Mouse (Mus musculus) forebrain, embryonic 16.5 days (tissue): Measurements from ENCODE around the gene Jmjd8. TPM values are rescaled to one million over a fixed set of nuclear protein-coding genes. Genes with fewer than 3 reads are reported as not detected.
"Not testable (repeated sequence)": the region's sequence is repeated elsewhere in the genome, so short reads cannot be mapped to it uniquely, and the experiment has no call there.

Experiments used
- ATAC-seq: fragments of 200-750 bp; cut with Nextera tagmentation; 2 replicates; pipeline ENCODE4 v1.8.0; 2017; ENCODE audit warnings: mild to moderate bottlenecking, moderate library complexity
- H3K27ac ChIP-seq: fragments of 300-500 bp; sonication (generic); 2 replicates; pipeline ENCODE4 v1.5.1; 2014; ENCODE audit warnings: low read length, control low read depth
- H3K27me3 ChIP-seq: fragments of 300-500 bp; sonication (generic); replicated peaks from 2 replicates; pipeline ENCODE4 v1.6.1; 2014; ENCODE audit warnings: low read length; ENCODE audit not compliant: control insufficient read depth, insufficient read depth
- H3K36me3 ChIP-seq: fragments of 300-500 bp; sonication (generic); 2 replicates; pipeline ENCODE4 v1.6.1; 2014; ENCODE audit not compliant: control insufficient read depth, insufficient read depth
- H3K4me1 ChIP-seq: fragments of 300-500 bp; sonication (generic); replicated peaks from 2 replicates; pipeline ENCODE4 v1.6.1; 2014; ENCODE audit warnings: low read length; ENCODE audit not compliant: control insufficient read depth, insufficient read depth
- H3K4me2 ChIP-seq: fragments of 300-500 bp; sonication (generic); 2 replicates; pipeline ENCODE4 v1.6.1; 2014; ENCODE audit warnings: mild to moderate bottlenecking, low read length, control low read depth
- H3K4me3 ChIP-seq: fragments of 300-500 bp; sonication (generic); replicated peaks from 2 replicates; pipeline ENCODE4 v1.5.1; 2014; ENCODE audit warnings: mild to moderate bottlenecking, low read length, control low read depth
- H3K9ac ChIP-seq: fragments of 300-500 bp; sonication (generic); replicated peaks from 2 replicates; pipeline ENCODE4 v1.6.1; 2014; ENCODE audit warnings: low read depth, low read length, control low read depth
- H3K9me3 ChIP-seq: fragments of 300-500 bp; sonication (generic); 2 replicates; pipeline ENCODE4 v1.6.1; 2016; ENCODE audit warnings: low read length; ENCODE audit not compliant: control insufficient read depth
- WGBS: fragments of 180-500 bp; shearing (Covaris S2); extraction: QIAGEN DNeasy Blood & Tissue Kit; methylation state at CpG from one replicate; pipeline ENCODE4 v1.1.7; 2014; 5-methylcytosine and 5-hydroxymethylcytosine counted together
- polyA plus RNA-seq: library from polyadenylated mRNA; unstranded; fragments of >200 nt; fragmentation: Nextera tagmentation; extraction: Ambion mirVana; gene quantifications from 2 replicates; pipeline ENCODE4 v1.2.1, GENCODE M21; 2015

The Jmjd8 gene
- polyA plus RNA-seq, 1 experiment from 2014 or later: 73.9 TPM

- not testable (repeated sequence) for H3K9ac ChIP-seq, H3K4me3 ChIP-seq, H3K36me3 ChIP-seq, H3K27me3 ChIP-seq, ATAC-seq, H3K27ac ChIP-seq, H3K4me2 ChIP-seq, H3K9me3 ChIP-seq
- peaks cover 26% of the 10 kb centered on the region for H3K4me1 ChIP-seq
Observed at GRCm38 (mm10) chr17:25871566-25871965, 42.9 kb downstream of the Jmjd8 start.

- Histone ChIP-seq H3K9ac (no peak overlapping the region), H3K36me3 (no peaks in the 10 kb centered on the region), H3K4me2 (no peak overlapping the region), H3K27me3 (no peaks in the 10 kb centered on the region), H3K4me3 (no peak overlapping the region), H3K27ac (no peak overlapping the region), H3K4me1 (peaks cover 29% of the 10 kb centered on the region), H3K9me3 (no peaks in the 10 kb centered on the region)
- WGBS: 80% methylated on average over 3 of the region's 3 CpGs
- ATAC-seq: no peak
Observed at GRCm38 (mm10) chr17:25872676-25873075, 44.0 kb downstream of the Jmjd8 start.

- H3K27me3 ChIP-seq: no peaks in the 10 kb centered on the region
- peak overlapping the region; percentile 73 for H3K9ac ChIP-seq
- WGBS: 87% methylated on average over 11 of the region's 11 CpGs
- peak overlapping the region; percentile 90 for H3K4me2 ChIP-seq
- H3K4me1 ChIP-seq: peaks cover 24% of the 10 kb centered on the region
- ATAC-seq: no peak
- H3K27ac ChIP-seq: peak overlapping the region; percentile 89; the same call in 1 of the 2 replicates
- H3K36me3 ChIP-seq: no peaks in the 10 kb centered on the region
- H3K4me3 ChIP-seq: peak overlapping the region; percentile 71
- H3K9me3 ChIP-seq: no peaks in the 10 kb centered on the region
Observed at GRCm38 (mm10) chr17:25873405-25874147, 44.9 kb downstream of the Jmjd8 start.

GRCm38 (mm10) chr17:25874148-25874720 lies 45.6 kb downstream of the Jmjd8 start:
- Histone ChIP-seq H3K9ac (peak overlapping the region; percentile 73), H3K4me3 (peak overlapping the region; percentile 71), H3K36me3 (no peaks in the 10 kb centered on the region), H3K4me1 (peaks cover 22% of the 10 kb centered on the region), H3K27me3 (no peaks in the 10 kb centered on the region), H3K9me3 (no peaks in the 10 kb centered on the region), H3K27ac (peak overlapping the region; percentile 89), H3K4me2 (peak overlapping the region; percentile 90)
- ATAC-seq: no peak
- 5% methylated on average over 14 of the region's 14 CpGs for WGBS

- H3K9ac ChIP-seq: peak within 1 kb of the TSS; percentile 81
- ATAC-seq: peak; percentile 84
- H3K4me3 ChIP-seq: peak within 1 kb of the TSS; percentile 71
- under 1% methylated on average over 25 of the region's 25 CpGs for WGBS
- no peaks in the 10 kb centered on the region for H3K36me3 ChIP-seq
- H3K27me3 ChIP-seq: no peaks in the 10 kb centered on the region
- peaks cover 22% of the 10 kb centered on the region for H3K4me1 ChIP-seq
- H3K27ac ChIP-seq: peak within 1 kb of the TSS; percentile 89
- H3K9me3 ChIP-seq: no peaks in the 10 kb centered on the region
- H3K4me2 ChIP-seq: peak within 1 kb of the TSS; percentile 90
Observed at GRCm38 (mm10) chr17:25874721-25875170, 46.1 kb downstream of the Jmjd8 start, which contains the start of gene Mettl26. Mettl26 (plus strand) TSS chr17:25875074.

- 1% methylated on average over 59 of the region's 59 CpGs for WGBS
- no peaks in the 10 kb centered on the region for H3K9me3 ChIP-seq
- H3K4me2 ChIP-seq: peak overlapping the region; percentile 90
- H3K4me1 ChIP-seq: peaks cover 22% of the 10 kb centered on the region
- H3K27me3 ChIP-seq: no peaks in the 10 kb centered on the region
- H3K4me3 ChIP-seq: peak overlapping the region; percentile 71
- peak overlapping the region; percentile 89 for H3K27ac ChIP-seq
- H3K36me3 ChIP-seq: no peaks in the 10 kb centered on the region
- H3K9ac ChIP-seq: peak overlapping the region; percentile 81
- ATAC-seq: peak; percentile 95
Observed at GRCm38 (mm10) chr17:25875171-25876136, 46.8 kb downstream of the Jmjd8 start.

GRCm38 (mm10) chr17:25876347-25876915 lies 47.8 kb downstream of the Jmjd8 start:
- peak overlapping the region; percentile 71 for H3K4me3 ChIP-seq
- no peak for ATAC-seq
- H3K9ac ChIP-seq: peak overlapping the region; percentile 81
- no peak overlapping the region; the same call in 1 of the 2 replicates for H3K27ac ChIP-seq
- H3K4me1 ChIP-seq: peaks cover 22% of the 10 kb centered on the region
- no peaks in the 10 kb centered on the region for H3K9me3 ChIP-seq
- no peaks in the 10 kb centered on the region for H3K36me3 ChIP-seq
- no peaks in the 10 kb centered on the region for H3K27me3 ChIP-seq
- peak overlapping the region; percentile 90 for H3K4me2 ChIP-seq
- 62% methylated on average over 10 of the region's 10 CpGs for WGBS

GRCm38 (mm10) chr17:25877025-25877424 lies 48.4 kb downstream of the Jmjd8 start:
- H3K27me3 ChIP-seq: no peaks in the 10 kb centered on the region
- no peak overlapping the region for H3K4me2 ChIP-seq
- no peaks in the 10 kb centered on the region for H3K9me3 ChIP-seq
- H3K27ac ChIP-seq: no peak overlapping the region
- H3K36me3 ChIP-seq: peaks cover 3% of the 10 kb centered on the region; the same call in 1 of the 2 replicates
- WGBS: 100% methylated on average over 3 of the region's 3 CpGs
- no peak for ATAC-seq
- H3K4me3 ChIP-seq: no peak overlapping the region
- no peak overlapping the region for H3K9ac ChIP-seq
- peaks cover 22% of the 10 kb centered on the region for H3K4me1 ChIP-seq
